Mouse (Mus musculus): Measurements from ENCODE around the gene Aoc1. TPM values are rescaled to one million over a fixed set of nuclear protein-coding genes. Genes with fewer than 3 reads are reported as not detected.

The Aoc1 gene
- 0.07 TPM in 1 of 2 replicates, not detected in the other for polyA plus RNA-seq (2016; fragmentation: Nextera tagmentation; extraction: Ambion mirVana)

GRCm38 (mm10) chr6:48872596-48872995 is at the start of gene Aoc1:
TSS of gene Aoc1 (plus strand) at chr6:48872896.
- no peak for DNase-seq (ENCODE audit: low spot score)
- 84% methylated on average over 5 of the region's 5 CpGs for WGBS
- H3K27me3 ChIP-seq (replicated peaks; ENCODE audit: low read depth, poor library complexity, severe bottlenecking) = 0 out of 2 replicates have a peak, but pooled peaks cover 3% of the 10 kb centered on the region

GRCm38 (mm10) chr6:48825016-48825415 is 47.7 kb upstream of the Aoc1 start:
- Histone ChIP-seq H3K36me3 (replicated peaks) (no peaks in the 10 kb centered on the region), H3K27ac (replicated peaks) (no peak overlapping the region)
- DNase-seq (ENCODE audit: low spot score) = no peak

More at GRCm38 (mm10) chr6:48872596-48872995, at the start of gene Aoc1:
- Histone ChIP-seq H3K9me3 (no peaks in the 10 kb centered on the region), H3K4me3 (no peak within 1 kb of the TSS), H3K36me3 (replicated peaks) (no peaks in the 10 kb centered on the region), H3K27ac (replicated peaks) (no peak within 1 kb of the TSS), H3K4me1 (no peaks in the 10 kb centered on the region)

GRCm38 (mm10) chr6:48828976-48829375 is 43.7 kb upstream of the Aoc1 start:
- Histone ChIP-seq H3K9me3 (no peaks in the 10 kb centered on the region), H3K36me3 (replicated peaks) (peaks cover 13% of the 10 kb centered on the region), H3K4me1 (peaks cover 7% of the 10 kb centered on the region), H3K27ac (replicated peaks) (no peak overlapping the region), H3K4me3 (no peak overlapping the region), H3K27me3 (replicated peaks; ENCODE audit: low read depth, poor library complexity, severe bottlenecking) (no peaks in the 10 kb centered on the region)
- DNase-seq (ENCODE audit: low spot score) = no peak
- WGBS = 81% methylated on average over 1 of the region's 1 CpGs

More at GRCm38 (mm10) chr6:48825016-48825415, 47.7 kb upstream of the Aoc1 start:
- WGBS = 67% methylated on average over 7 of the region's 7 CpGs
- no peaks in the 10 kb centered on the region for H3K9me3 ChIP-seq
- no peaks in the 10 kb centered on the region for H3K27me3 ChIP-seq (replicated peaks; ENCODE audit: low read depth, poor library complexity, severe bottlenecking)
- H3K4me3 ChIP-seq = no peak overlapping the region
- peaks cover 12% of the 10 kb centered on the region for H3K4me1 ChIP-seq

- Histone ChIP-seq H3K27me3 (replicated peaks; ENCODE audit: low read depth, poor library complexity, severe bottlenecking) (no peaks in the 10 kb centered on the region), H3K36me3 (replicated peaks) (peaks cover 20% of the 10 kb centered on the region), H3K27ac (replicated peaks) (no peak overlapping the region), H3K4me1 (peaks cover 7% of the 10 kb centered on the region), H3K4me3 (no peak overlapping the region), H3K9me3 (no peaks in the 10 kb centered on the region)
- DNase-seq (ENCODE audit: low spot score) = no peak
These were observed 43.0 kb upstream of the Aoc1 start for GRCm38 (mm10) chr6:48829651-48830050.

DNA sequence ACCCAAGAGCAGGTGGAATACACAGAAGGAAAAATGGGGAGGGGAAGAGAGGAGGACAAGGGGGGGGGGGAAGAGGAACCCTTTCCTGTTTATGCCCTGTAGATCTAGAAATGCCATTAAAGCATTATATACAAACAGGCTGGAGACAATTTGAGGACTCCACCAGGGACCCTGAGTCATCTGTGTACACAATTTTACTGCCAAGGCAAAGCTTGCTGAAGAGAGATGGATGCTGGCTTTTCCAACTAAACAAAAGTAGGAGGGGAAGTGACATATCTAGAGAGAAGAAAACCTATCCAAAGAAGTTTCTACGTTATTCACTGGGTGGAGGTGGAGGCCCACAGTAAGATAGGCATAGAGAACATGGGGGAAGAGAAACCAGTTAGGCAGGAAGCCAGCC is 42.5 kb upstream of the Aoc1 start:
- no peak for DNase-seq (ENCODE audit: low spot score)
- Histone ChIP-seq H3K36me3 (replicated peaks) (peaks cover 26% of the 10 kb centered on the region), H3K9me3 (no peaks in the 10 kb centered on the region), H3K4me3 (no peak overlapping the region), H3K27me3 (replicated peaks; ENCODE audit: low read depth, poor library complexity, severe bottlenecking) (no peaks in the 10 kb centered on the region), H3K4me1 (peaks cover 4% of the 10 kb centered on the region), H3K27ac (replicated peaks) (no peak overlapping the region)
- WGBS = 72% methylated on average over 1 of the region's 1 CpGs

- no peak overlapping the region for H3K27ac ChIP-seq (replicated peaks)
- H3K4me3 ChIP-seq = no peak overlapping the region
- DNase-seq (ENCODE audit: low spot score) = no peak
- H3K27me3 ChIP-seq (replicated peaks; ENCODE audit: low read depth, poor library complexity, severe bottlenecking) = no peaks in the 10 kb centered on the region
- peaks cover 30% of the 10 kb centered on the region for H3K36me3 ChIP-seq (replicated peaks)
- 87% methylated on average over 5 of the region's 5 CpGs for WGBS
- peaks cover 3% of the 10 kb centered on the region; the same call in 1 of the 2 replicates for H3K4me1 ChIP-seq
- H3K9me3 ChIP-seq = no peaks in the 10 kb centered on the region
These were observed 41.6 kb upstream of the Aoc1 start for GRCm38 (mm10) chr6:48831141-48831540.

DNA sequence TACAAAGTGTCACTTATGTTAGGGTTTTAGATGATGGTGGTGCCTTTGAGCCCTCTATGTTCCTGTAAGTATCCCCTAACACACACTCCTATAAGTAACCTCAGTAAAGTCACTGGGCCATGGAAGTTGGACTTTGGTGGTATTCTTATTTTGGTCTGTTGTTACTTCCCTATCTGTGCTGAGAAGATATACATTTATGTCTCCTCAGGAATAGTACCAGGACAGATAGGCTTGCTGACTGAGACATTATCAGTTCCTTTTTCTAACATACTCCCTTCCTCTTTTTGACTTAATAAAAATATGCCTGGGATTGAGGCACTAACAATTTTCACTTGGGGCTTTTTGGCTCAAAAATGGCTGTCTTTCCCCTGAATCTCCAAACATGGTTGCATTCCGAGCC is 40.3 kb upstream of the Aoc1 start:
- Histone ChIP-seq H3K27ac (replicated peaks) (no peak overlapping the region), H3K27me3 (replicated peaks; ENCODE audit: low read depth, poor library complexity, severe bottlenecking) (no peaks in the 10 kb centered on the region), H3K36me3 (replicated peaks) (peaks cover 30% of the 10 kb centered on the region), H3K4me1 (peaks cover 3% of the 10 kb centered on the region; the same call in 1 of the 2 replicates), H3K4me3 (no peak overlapping the region), H3K9me3 (no peaks in the 10 kb centered on the region)
- no peak for DNase-seq (ENCODE audit: low spot score)
- WGBS = 84% methylated on average over 1 of the region's 1 CpGs

- Histone ChIP-seq H3K4me1 (peaks cover 3% of the 10 kb centered on the region; the same call in 1 of the 2 replicates), H3K36me3 (replicated peaks) (peaks cover 34% of the 10 kb centered on the region), H3K27ac (replicated peaks) (no peak overlapping the region), H3K27me3 (replicated peaks; ENCODE audit: low read depth, poor library complexity, severe bottlenecking) (no peaks in the 10 kb centered on the region), H3K9me3 (no peaks in the 10 kb centered on the region), H3K4me3 (no peak overlapping the region)
- WGBS = 90% methylated on average over 4 of the region's 4 CpGs
- DNase-seq (ENCODE audit: low spot score) = no peak
These were observed 39.2 kb upstream of the Aoc1 start for GRCm38 (mm10) chr6:48833515-48833914.

- Histone ChIP-seq H3K36me3 (replicated peaks) (peaks cover 34% of the 10 kb centered on the region), H3K9me3 (no peaks in the 10 kb centered on the region), H3K4me1 (peaks cover 7% of the 10 kb centered on the region), H3K4me3 (no peak overlapping the region), H3K27me3 (replicated peaks; ENCODE audit: low read depth, poor library complexity, severe bottlenecking) (no peaks in the 10 kb centered on the region), H3K27ac (replicated peaks) (no peak overlapping the region)
- WGBS = 89% methylated on average over 5 of the region's 5 CpGs
- DNase-seq (ENCODE audit: low spot score) = no peak
These were observed 37.5 kb upstream of the Aoc1 start for GRCm38 (mm10) chr6:48835241-48835640.

DNA sequence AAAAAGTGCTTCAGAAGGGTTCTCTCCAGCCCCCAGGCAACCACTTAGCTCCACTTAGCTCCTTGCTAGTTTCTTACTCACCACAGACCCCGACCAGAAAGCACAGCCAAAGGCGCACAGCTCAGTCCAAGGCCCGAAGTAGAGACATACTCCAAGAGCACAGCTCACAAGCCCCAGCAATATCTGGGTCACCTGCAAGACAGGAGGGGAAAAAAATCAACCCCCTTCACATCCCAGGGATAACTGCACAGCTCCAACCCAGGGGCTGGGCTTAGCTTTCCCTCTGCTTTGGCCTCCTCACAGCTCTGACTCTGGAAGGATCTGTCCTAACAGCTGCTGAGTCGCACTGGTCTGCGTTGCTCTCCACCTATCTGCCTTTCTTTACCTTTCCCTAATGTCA is 36.5 kb upstream of the Aoc1 start:
- H3K9me3 ChIP-seq = no peaks in the 10 kb centered on the region
- no peak overlapping the region for H3K4me3 ChIP-seq
- H3K27ac ChIP-seq (replicated peaks) = no peak overlapping the region
- 87% methylated on average over 5 of the region's 5 CpGs for WGBS
- no peak for DNase-seq (ENCODE audit: low spot score)
- no peaks in the 10 kb centered on the region for H3K27me3 ChIP-seq (replicated peaks; ENCODE audit: low read depth, poor library complexity, severe bottlenecking)
- peaks cover 16% of the 10 kb centered on the region for H3K4me1 ChIP-seq
- H3K36me3 ChIP-seq (replicated peaks) = peaks cover 34% of the 10 kb centered on the region

- DNase-seq (ENCODE audit: low spot score) = no peak
- Histone ChIP-seq H3K9me3 (no peaks in the 10 kb centered on the region), H3K27me3 (replicated peaks; ENCODE audit: low read depth, poor library complexity, severe bottlenecking) (no peaks in the 10 kb centered on the region), H3K27ac (replicated peaks) (no peak overlapping the region), H3K4me3 (no peak overlapping the region), H3K36me3 (replicated peaks) (peaks cover 34% of the 10 kb centered on the region), H3K4me1 (peaks cover 30% of the 10 kb centered on the region)
- 81% methylated on average over 7 of the region's 7 CpGs for WGBS
These were observed 35.2 kb upstream of the Aoc1 start for GRCm38 (mm10) chr6:48837516-48837915.

DNA sequence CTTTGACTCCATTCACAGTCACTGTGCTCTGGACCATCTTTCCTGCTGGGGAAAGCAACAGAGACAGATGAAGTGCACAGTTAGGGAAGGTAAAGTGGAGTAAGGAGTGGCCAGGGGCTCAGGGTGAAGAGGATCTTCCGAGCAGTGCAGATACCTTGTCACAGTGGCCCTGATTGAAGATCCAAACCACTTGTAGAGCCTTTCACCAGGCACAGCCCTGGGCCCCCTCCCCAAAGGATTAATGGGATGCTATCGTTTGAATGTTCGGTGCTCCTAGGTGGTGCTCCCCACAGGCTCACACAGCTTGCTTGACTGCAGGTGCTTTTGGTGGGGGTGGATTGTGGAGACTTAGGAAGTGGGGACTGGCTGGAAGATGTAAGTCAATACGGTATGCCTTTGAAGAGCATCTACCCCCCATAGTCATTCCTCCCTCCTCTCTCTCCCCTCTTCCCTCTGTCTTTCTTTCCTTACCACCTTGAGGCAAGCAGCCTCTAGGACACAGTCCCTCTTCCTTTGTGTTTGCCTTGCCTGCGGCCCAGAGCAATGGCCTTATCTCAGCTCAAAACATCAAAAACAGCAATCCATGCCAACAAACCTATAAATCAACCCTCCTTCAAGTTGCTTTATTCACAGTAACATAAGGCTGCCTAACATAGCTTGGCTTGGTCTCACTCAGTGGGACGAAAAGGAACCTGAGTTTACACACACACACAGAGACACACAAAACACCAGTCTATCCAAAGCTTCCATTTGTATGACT is 34.2 kb upstream of the Aoc1 start:
- WGBS = 83% methylated on average over 6 of the region's 6 CpGs
- DNase-seq (ENCODE audit: low spot score) = no peak
- no peaks in the 10 kb centered on the region for H3K9me3 ChIP-seq
- H3K4me3 ChIP-seq = no peak overlapping the region
- peaks cover 26% of the 10 kb centered on the region for H3K36me3 ChIP-seq (replicated peaks)
- H3K4me1 ChIP-seq = peaks cover 31% of the 10 kb centered on the region
- H3K27ac ChIP-seq (replicated peaks) = no peak overlapping the region
- H3K27me3 ChIP-seq (replicated peaks; ENCODE audit: low read depth, poor library complexity, severe bottlenecking) = no peaks in the 10 kb centered on the region

- Histone ChIP-seq H3K36me3 (replicated peaks) (peaks cover 12% of the 10 kb centered on the region; the same call in 1 of the 2 replicates), H3K4me1 (peaks cover 31% of the 10 kb centered on the region), H3K4me3 (peak within 1 kb of the TSS; percentile 54), H3K9me3 (no peaks in the 10 kb centered on the region), H3K27ac (replicated peaks) (peak within 1 kb of the TSS; percentile 85), H3K27me3 (replicated peaks; ENCODE audit: low read depth, poor library complexity, severe bottlenecking) (no peaks in the 10 kb centered on the region)
- 43% methylated on average over 7 of the region's 7 CpGs for WGBS
- peak; percentile 22 for DNase-seq (ENCODE audit: low spot score)
These were observed 32.2 kb upstream of the Aoc1 start, which contains the start of gene Tmem176a for GRCm38 (mm10) chr6:48840371-48840969. TSS of gene Tmem176a (plus strand) at chr6:48840919.
